Mouse (Mus musculus) kidney, embryonic 16.5 days (tissue): ENCODE measurements at regions not wholly inside any gene's neighbourhood (a gene's known extent, or its start where the extent isn't known, plus 50 kb on each side); places are given as distances from the start of the nearest gene placed in this dataset.
A peak's percentile ranks its signal among the peaks of the same experiment; 100 is the strongest.
"Not testable (repeated sequence)": the region's sequence is repeated elsewhere in the genome, so short reads cannot be mapped to it uniquely, and the experiment has no call there.

Experiments used
- ATAC-seq: fragments of 200-750 bp; cut with Nextera tagmentation; 2 replicates; pipeline ENCODE4 v1.8.0; 2017; ENCODE audit warnings: moderate TSS enrichment; ENCODE audit not compliant: low FRiP score, low TSS enrichment
- H3K27ac ChIP-seq: fragments of 300-500 bp; sonication (generic); 2 replicates; pipeline ENCODE4 v1.5.1; 2014; ENCODE audit warnings: low read length
- H3K27me3 ChIP-seq: fragments of 300-500 bp; sonication (generic); 2 replicates; pipeline ENCODE4 v1.6.1; 2014; ENCODE audit warnings: low read length, control low read depth, mixed read lengths; ENCODE audit not compliant: insufficient read depth
- H3K36me3 ChIP-seq: fragments of 300-500 bp; sonication (generic); 2 replicates; pipeline ENCODE4 v1.6.1; 2014; ENCODE audit warnings: low read length, control low read depth, mixed read lengths; ENCODE audit not compliant: insufficient read depth
- H3K4me1 ChIP-seq: fragments of 300-500 bp; sonication (generic); 2 replicates; pipeline ENCODE4 v1.6.1; 2014; ENCODE audit warnings: low read length, control low read depth, mixed read lengths; ENCODE audit not compliant: insufficient read depth
- H3K4me2 ChIP-seq: fragments of 300-500 bp; sonication (generic); replicated peaks from 2 replicates; pipeline ENCODE4 v1.6.1; 2014; ENCODE audit warnings: low read depth, low read length
- H3K4me3 ChIP-seq: fragments of 300-500 bp; sonication (generic); 2 replicates; pipeline ENCODE4 v1.5.1; 2014; ENCODE audit warnings: mild to moderate bottlenecking, low read length
- H3K9ac ChIP-seq: fragments of 300-500 bp; sonication (generic); replicated peaks from 2 replicates; pipeline ENCODE4 v1.6.1; 2014; ENCODE audit warnings: low read length
- H3K9me3 ChIP-seq: fragments of 300-500 bp; sonication (generic); 2 replicates; pipeline ENCODE4 v1.6.1; 2016; ENCODE audit warnings: low read length, control low read depth
- WGBS: fragments of 180-500 bp; shearing (Covaris S2); extraction: QIAGEN DNeasy Blood & Tissue Kit; methylation state at CpG from one replicate; pipeline ENCODE4 v1.1.7; 2014; 5-methylcytosine and 5-hydroxymethylcytosine counted together

DNA sequence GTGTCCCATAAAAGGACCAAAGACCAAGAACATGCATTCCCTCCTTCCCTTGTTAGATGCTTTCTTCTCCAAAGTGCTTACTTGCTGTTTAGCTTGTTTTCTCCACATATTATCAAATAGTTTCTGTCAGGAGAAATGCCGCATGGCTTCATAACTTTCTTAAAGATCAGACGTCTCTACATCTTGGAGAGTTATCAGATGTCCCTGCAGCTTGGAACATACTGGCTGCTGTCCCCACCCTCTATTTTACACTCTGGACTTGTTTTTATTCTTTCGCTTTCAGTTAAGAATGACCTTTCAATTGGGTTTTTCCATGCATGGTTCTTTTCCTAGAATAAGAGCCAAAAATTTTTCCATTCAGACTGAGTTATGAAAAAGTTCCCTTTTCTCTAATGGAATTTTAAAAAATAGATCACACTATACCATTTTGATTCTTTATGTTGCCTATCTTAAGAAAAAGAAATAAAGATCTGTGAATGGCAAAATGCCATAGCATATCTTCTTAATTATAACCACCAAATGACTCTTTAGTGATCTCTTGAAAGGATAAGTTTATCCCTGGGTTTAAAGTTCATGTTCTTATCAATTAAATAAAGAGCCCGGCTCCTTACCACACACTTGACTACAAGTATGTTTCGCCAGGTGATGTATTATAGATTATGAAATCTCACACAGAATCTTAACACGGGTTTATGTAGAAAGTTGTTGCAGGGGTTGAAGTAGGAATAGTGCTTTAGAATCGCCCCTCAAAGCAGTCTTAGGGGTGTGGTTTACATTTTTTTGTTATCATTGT is 232.1 kb downstream of the Nfkbiz start:
- WGBS, result 88% methylated on average over 7 of the region's 7 CpGs
- H3K4me3 ChIP-seq, result no peak overlapping the region
- no peak overlapping the region for H3K9ac ChIP-seq
- no peaks in the 10 kb centered on the region for H3K36me3 ChIP-seq
- H3K4me2 ChIP-seq, result no peak overlapping the region
- H3K4me1 ChIP-seq, result no peaks in the 10 kb centered on the region
- H3K27me3 ChIP-seq, result no peaks in the 10 kb centered on the region
- no peak for ATAC-seq
- no peaks in the 10 kb centered on the region; the same call in 1 of the 2 replicates for H3K9me3 ChIP-seq
- H3K27ac ChIP-seq, result no peak overlapping the region

DNA sequence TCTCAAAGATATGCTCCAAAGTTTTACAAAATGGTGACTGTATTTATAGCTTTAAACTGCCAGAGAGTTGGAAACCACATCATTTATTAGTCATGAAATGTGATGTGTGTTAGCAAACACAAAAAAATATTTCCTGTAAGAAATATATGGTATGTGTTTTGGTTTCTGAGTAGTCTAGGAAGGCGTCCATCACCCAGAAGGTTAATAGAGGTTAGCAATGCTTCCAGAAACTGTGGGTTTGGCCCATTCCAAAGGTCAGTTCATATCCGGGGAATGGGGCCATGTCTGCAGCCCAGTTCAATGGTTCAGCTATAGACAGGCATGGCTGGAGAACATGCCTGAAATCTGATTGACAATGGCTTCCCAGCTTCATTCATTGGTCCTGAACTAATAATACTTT is 235.1 kb downstream of the Nfkbiz start:
- Histone ChIP-seq H3K27ac (no peak overlapping the region), H3K4me2 (no peak overlapping the region), H3K27me3 (no peaks in the 10 kb centered on the region), H3K4me3 (no peak overlapping the region), H3K9me3 (no peaks in the 10 kb centered on the region), H3K9ac (no peak overlapping the region), H3K36me3 (no peaks in the 10 kb centered on the region), H3K4me1 (no peaks in the 10 kb centered on the region)
- 42% methylated on average over 2 of the region's 2 CpGs for WGBS
- ATAC-seq, result no peak

DNA sequence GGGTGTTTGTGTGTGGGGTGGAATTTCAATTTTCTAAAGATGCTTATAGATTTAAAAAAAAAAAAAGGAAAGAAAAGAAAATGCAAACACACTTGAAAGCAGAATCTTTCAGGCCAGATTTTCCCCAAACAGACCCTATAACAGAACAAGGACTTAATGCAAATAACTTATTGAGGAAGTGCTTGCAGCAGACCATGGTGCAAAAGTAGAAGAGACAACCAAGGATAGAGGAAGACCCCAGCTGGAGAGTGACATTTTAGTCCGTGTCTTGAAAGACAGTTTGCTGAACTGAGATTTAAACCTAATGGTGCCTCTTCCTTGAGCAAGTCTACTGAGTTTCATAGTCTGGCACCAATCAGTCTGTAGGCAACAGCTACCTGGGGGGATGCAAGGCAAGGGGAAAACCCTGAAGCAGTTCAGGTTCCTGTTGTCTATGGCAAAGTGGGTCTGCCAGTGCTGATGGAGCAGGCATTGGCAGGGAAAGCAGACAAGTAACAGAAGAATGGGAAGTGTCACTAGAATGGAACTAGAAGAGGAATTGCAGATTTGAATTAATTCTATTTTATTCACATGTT is 249.2 kb downstream of the Nfkbiz start:
- Histone ChIP-seq H3K9ac (no peak overlapping the region), H3K27me3 (no peaks in the 10 kb centered on the region), H3K9me3 (no peaks in the 10 kb centered on the region), H3K4me2 (no peak overlapping the region), H3K36me3 (no peaks in the 10 kb centered on the region), H3K27ac (no peak overlapping the region), H3K4me3 (no peak overlapping the region), H3K4me1 (no peaks in the 10 kb centered on the region)
- no peak for ATAC-seq
- WGBS, result 81% methylated on average over 1 of the region's 1 CpGs

DNA sequence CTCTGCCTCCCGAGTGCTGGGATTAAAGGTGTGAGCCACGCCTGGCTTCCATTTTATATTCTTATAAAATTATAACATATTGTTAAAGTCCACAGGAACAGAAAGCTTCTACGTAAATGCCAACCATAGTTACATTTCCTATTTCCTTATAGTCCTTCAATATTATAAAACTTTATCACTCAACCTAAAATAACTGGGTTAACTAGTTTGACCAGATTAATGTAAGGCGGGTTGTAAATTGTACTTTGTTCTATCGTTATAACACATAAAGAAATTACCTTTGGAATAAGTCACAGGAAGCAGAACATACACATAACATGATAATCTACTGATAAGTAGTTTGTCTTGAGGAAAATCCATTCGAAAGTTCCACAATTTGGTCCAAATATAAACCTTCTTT is 251.6 kb downstream of the Nfkbiz start:
- Histone ChIP-seq H3K9ac (no peak overlapping the region), H3K4me3 (no peak overlapping the region), H3K27ac (no peak overlapping the region), H3K36me3 (no peaks in the 10 kb centered on the region), H3K9me3 (no peaks in the 10 kb centered on the region), H3K4me1 (no peaks in the 10 kb centered on the region), H3K27me3 (no peaks in the 10 kb centered on the region), H3K4me2 (no peak overlapping the region)
- ATAC-seq, result no peak
- 88% methylated on average over 6 of the region's 6 CpGs for whole genome bisulfite sequencing

DNA sequence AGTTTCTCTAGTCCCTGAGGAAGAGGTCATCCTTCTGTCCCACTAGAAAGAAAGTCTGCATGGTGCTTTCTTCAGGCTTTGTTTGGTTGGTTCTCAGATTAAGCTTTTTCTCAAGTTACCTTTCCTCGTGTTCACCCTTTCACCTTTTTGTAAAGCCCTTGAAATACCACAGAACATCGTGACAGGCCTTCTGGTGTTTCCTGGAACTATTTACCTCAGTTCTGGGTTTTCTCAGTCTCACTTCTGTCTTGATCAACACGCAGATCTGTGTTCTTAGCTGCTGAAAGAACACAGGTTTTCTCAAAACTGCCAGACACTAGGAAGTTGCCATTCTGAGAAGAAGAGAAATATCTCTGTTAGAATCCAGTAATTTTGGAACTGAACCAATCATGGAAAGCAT is 255.8 kb downstream of the Nfkbiz start:
- no peak overlapping the region for H3K4me2 ChIP-seq
- H3K36me3 ChIP-seq, result no peaks in the 10 kb centered on the region
- no peaks in the 10 kb centered on the region for H3K4me1 ChIP-seq
- H3K27ac ChIP-seq, result no peak overlapping the region
- 47% methylated on average over 3 of the region's 3 CpGs for WGBS
- no peaks in the 10 kb centered on the region for H3K27me3 ChIP-seq
- ATAC-seq, result no peak
- no peak overlapping the region for H3K4me3 ChIP-seq
- no peaks in the 10 kb centered on the region for H3K9me3 ChIP-seq
- no peak overlapping the region for H3K9ac ChIP-seq

DNA sequence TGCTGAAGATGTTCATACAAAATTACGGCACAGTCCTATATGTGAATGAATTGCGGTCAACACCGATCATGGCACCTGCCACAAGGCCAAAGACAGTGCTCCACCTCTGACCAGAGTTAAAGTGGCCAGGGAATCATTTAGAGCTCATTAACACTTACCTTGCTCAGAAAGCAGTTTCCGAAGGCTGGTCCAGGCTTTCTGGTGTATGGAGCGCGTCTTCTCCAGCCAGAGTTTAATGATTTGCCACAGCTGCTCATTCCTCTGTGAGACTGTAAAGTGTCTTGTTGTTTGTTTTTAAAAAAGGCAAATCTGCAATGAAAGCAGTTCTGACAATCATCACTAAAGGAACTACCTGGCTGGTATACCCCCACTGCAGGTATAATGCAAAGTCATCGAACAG is 256.7 kb downstream of the Nfkbiz start:
- Histone ChIP-seq H3K36me3 (no peaks in the 10 kb centered on the region), H3K9ac (no peak overlapping the region), H3K4me3 (no peak overlapping the region), H3K27me3 (no peaks in the 10 kb centered on the region), H3K4me1 (no peaks in the 10 kb centered on the region), H3K9me3 (no peaks in the 10 kb centered on the region), H3K4me2 (no peak overlapping the region), H3K27ac (no peak overlapping the region)
- ATAC-seq, result peak; percentile 54; the same call in 1 of the 2 replicates
- 76% methylated on average over 7 of the region's 7 CpGs for WGBS

DNA sequence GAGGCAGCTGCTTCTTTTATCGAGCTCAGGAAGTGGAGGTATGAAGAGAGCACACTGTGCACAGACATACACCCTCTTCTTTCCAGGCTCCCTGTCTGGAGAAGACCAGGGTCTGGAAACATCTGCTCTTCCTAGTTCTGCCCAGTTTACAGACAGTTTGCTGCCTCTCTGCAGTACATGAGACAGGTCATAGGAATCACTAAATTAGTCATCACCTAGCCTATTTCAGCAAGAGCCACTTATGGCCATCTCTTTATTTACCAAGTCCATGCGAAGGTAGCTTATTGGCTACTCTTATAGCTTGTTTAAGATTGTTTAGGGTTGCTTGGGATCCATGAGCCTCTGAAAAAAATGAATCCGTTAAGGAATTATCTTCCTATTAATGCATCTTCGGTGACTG is 257.9 kb downstream of the Nfkbiz start:
- Histone ChIP-seq H3K9me3 (no peaks in the 10 kb centered on the region), H3K9ac (no peak overlapping the region), H3K4me2 (no peak overlapping the region), H3K4me3 (no peak overlapping the region), H3K36me3 (no peaks in the 10 kb centered on the region), H3K27me3 (no peaks in the 10 kb centered on the region), H3K27ac (no peak overlapping the region), H3K4me1 (no peaks in the 10 kb centered on the region)
- WGBS, result 89% methylated on average over 4 of the region's 4 CpGs
- no peak for ATAC-seq

DNA sequence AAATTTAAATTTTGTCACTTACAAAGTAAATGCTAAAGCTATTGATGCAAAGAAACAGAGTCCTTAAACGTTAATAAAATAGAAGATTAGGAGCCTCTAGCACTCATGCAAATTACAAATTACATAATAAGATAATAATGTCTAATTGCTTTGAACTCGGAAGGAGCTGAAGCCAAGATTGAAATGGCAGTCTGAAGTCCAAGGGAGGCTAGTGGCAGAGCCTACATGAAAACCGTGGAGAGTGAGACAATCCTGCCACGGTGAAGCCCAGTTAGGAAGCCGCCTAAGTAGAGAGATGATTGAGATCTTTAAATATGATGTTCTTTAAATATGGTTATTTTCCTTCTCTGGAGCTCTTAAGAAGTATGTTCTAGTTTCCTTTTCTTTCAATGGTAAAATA is 260.0 kb downstream of the Nfkbiz start:
- WGBS, result 85% methylated on average over 5 of the region's 5 CpGs
- no peaks in the 10 kb centered on the region for H3K9me3 ChIP-seq
- H3K4me1 ChIP-seq, result no peaks in the 10 kb centered on the region
- H3K4me2 ChIP-seq, result no peak overlapping the region
- no peak overlapping the region for H3K9ac ChIP-seq
- ATAC-seq, result no peak
- no peak overlapping the region for H3K27ac ChIP-seq
- no peaks in the 10 kb centered on the region for H3K27me3 ChIP-seq
- no peaks in the 10 kb centered on the region for H3K36me3 ChIP-seq
- H3K4me3 ChIP-seq, result no peak overlapping the region

DNA sequence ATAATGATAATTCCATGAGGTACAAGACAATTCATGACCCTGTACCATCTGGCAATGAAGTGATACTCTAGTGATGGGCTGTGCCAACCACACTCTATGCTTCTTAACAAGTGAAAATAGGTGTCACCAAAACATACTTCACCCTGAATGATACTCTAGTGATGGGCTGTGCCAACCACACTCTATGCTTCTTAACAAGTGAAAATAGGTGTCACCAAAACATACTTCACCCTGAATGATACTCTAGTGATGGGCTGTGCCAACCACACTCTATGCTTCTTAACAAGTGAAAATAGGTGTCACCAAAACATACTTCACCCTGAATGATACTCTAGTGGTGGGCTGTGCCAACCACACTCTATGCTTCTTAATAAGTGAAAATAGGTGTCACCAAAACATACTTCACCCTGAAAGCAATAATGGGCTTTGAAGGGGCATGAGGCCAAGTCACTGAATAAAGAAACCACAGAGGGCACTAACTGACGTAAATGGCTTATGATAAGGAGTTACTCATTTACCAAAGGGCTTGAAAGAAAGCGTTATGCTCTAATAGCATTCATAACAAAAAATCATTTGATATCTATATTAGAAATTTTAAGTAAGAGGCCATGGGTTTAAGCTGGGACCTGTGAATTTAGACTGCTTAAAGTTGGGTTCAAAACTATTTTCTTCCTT is 263.0 kb downstream of the Nfkbiz start:
- ATAC-seq, result not testable (repeated sequence)
- WGBS, result 75% methylated on average over 2 of the region's 2 CpGs

DNA sequence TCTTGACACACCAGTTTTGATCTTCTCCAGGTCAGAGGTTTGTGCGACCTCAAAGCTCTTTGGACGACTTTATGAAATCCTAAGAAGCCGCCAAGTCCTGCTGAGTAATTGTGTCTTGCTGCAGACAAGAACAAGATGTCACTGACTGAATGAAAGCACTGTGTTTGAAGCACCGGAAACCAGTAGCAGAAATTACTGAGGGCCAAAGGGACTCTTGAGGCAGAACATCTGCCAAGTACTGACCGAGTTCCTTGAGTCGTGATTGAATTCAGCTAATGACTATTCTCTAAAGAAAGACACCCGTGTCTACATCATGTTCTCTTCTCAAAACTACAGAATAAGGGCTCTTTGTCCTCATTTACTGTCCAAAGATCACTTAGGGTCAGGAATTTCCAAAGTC is 267.6 kb downstream of the Nfkbiz start:
- H3K36me3 ChIP-seq, result no peaks in the 10 kb centered on the region
- H3K4me3 ChIP-seq, result no peak overlapping the region
- peak; percentile 78; the same call in 1 of the 2 replicates for ATAC-seq
- no peaks in the 10 kb centered on the region for H3K9me3 ChIP-seq
- no peaks in the 10 kb centered on the region for H3K27me3 ChIP-seq
- H3K4me2 ChIP-seq, result no peak overlapping the region
- H3K4me1 ChIP-seq, result peaks cover 6% of the 10 kb centered on the region
- H3K9ac ChIP-seq, result no peak overlapping the region
- WGBS, result 57% methylated on average over 7 of the region's 7 CpGs
- no peak overlapping the region for H3K27ac ChIP-seq

More for the DNA sequence above, 263.0 kb downstream of the Nfkbiz start:
- H3K9me3 ChIP-seq, H3K27me3 ChIP-seq, H3K27ac ChIP-seq, H3K4me2 ChIP-seq, H3K36me3 ChIP-seq, H3K9ac ChIP-seq, H3K4me3 ChIP-seq, H3K4me1 ChIP-seq: not testable (repeated sequence)
